ENCODE assay signal across 9 mouse cellular contexts in the genomic region with DNA sequence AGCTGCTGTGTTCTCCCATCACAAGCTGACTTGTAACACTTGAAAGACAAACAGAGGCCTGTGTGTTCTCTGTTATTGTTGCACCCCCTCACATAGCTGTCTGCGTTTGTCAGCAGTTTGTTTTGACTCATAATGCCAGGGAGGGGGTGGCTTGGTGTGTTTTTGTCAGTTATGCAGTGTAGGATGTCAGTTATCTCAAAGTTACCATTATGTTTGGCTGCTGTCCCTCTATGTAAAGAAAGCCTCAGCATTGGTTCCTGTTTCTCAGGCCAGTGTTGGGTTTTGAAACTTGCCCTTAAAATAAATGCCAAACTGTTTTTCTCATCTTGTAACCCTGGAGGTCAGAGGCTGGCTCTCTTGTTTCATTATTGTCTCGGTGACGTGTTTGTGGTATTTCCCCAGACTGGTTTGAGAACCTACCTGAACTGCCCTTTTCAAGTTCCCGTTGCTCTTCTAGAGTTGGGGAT. TPM values are rescaled to one million over a fixed set of nuclear protein-coding genes. Genes with fewer than 3 reads are reported as not detected.
DNase-seq lines count a peak whose midpoint lies in the region; ATAC-seq and TF ChIP-seq lines count a peak whose summit lies in the region.
"Had no signal": no experiment of that assay in that cellular context is flagged by ENCODE, and none has a peak within 500 bp of the region (broad histone marks: within the 10 kb centered on the region; RNA-seq: fewer than 3 reads in every experiment).

No protein-coding gene starts in this region.

- no peak for TF ChIP-seq CTCF in left cerebral cortex, adult 2 months (IDR thresholded peaks at IDR 0.05)
- no peak for TF ChIP-seq CTCF in Patski (IDR thresholded peaks at IDR 0.05)

- peak overlapping the region; percentile 10; the same call in 1 of the 2 replicates for H3K27ac ChIP-seq in left cerebral cortex, adult 2 months
- peak overlapping the region; percentile 72 for H3K27ac ChIP-seq in heart, embryonic 15.5 days
- no peak overlapping the region for H3K27ac ChIP-seq in hindbrain, embryonic 14.5 days
- H3K27ac ChIP-seq: neural tube, embryonic 13.5 days had no signal

- H3K4me1 ChIP-seq in heart, embryonic 15.5 days (replicated peaks) = peaks cover 58% of the 10 kb centered on the region
- peaks cover 51% of the 10 kb centered on the region for H3K4me1 ChIP-seq in megakaryocyte, embryonic 14.5 days
- peaks cover 5% of the 10 kb centered on the region; the same call in 1 of the 2 replicates for H3K4me1 ChIP-seq in hindbrain, embryonic 14.5 days (replicated peaks; ENCODE audit: control insufficient read depth, insufficient read depth, low read length)

- 28% methylated on average over 4 of the region's 4 CpGs for whole genome bisulfite sequencing in heart, embryonic 15.5 days
- 69% methylated on average over 4 of the region's 4 CpGs for WGBS in hindbrain, embryonic 14.5 days

- no peaks in the 10 kb centered on the region for H3K9me3 ChIP-seq in heart, embryonic 15.5 days (replicated peaks)
- no peaks in the 10 kb centered on the region for H3K9me3 ChIP-seq in megakaryocyte, embryonic 14.5 days
- no peaks in the 10 kb centered on the region for H3K9me3 ChIP-seq in hindbrain, embryonic 14.5 days (ENCODE audit: control insufficient read depth, low read length)
- H3K9me3 ChIP-seq: neural tube, embryonic 13.5 days had no signal

- in situ Hi-C loops in Patski (cut with MboI; ENCODE audit: low pct_unique_long_range_greater_than_20kb) = no loop called here

- no peak overlapping the region for H3K4me3 ChIP-seq in left cerebral cortex, adult 2 months
- no peak overlapping the region for H3K4me3 ChIP-seq in heart, embryonic 15.5 days
- peak overlapping the region; percentile 48 for H3K4me3 ChIP-seq in megakaryocyte, embryonic 14.5 days (replicated peaks)
- H3K4me3 ChIP-seq in hindbrain, embryonic 14.5 days (replicated peaks; ENCODE audit: low read length) = no peak overlapping the region
- H3K4me3 ChIP-seq: neural tube, embryonic 13.5 days had no signal

- DNase-seq in left cerebral cortex, adult 2 months (ENCODE audit: extremely low spot score in 1 of 2, low spot score in 2 of 2) = no peak
- no peak for DNase-seq in left cerebral cortex, adult 8-10 months (ENCODE audit: low spot score in 2 of 2)
- peak; percentile 7 for DNase-seq in Patski (ENCODE audit: low read depth, low spot score)
- no peak for DNase-seq in gastrocnemius, adult 18-20 months (ENCODE audit: low spot score)
- DNase-seq in urinary bladder, postnatal 10 days (ENCODE audit: low spot score) = no peak
- DNase-seq in hindbrain, embryonic 14.5 days (ENCODE audit: low spot score) = no peak

- ATAC-seq in Patski = no peak
- no peak; the same call in 1 of the 2 replicates for ATAC-seq in heart, embryonic 15.5 days (replicated peaks; ENCODE audit: insufficient number of reproducible peaks, insufficient read depth, low FRiP score, low read depth)
- no peak for ATAC-seq in hindbrain, embryonic 14.5 days (ENCODE audit: low FRiP score)

- H3K27me3 ChIP-seq in Patski = no peaks in the 10 kb centered on the region
- H3K27me3 ChIP-seq in heart, embryonic 15.5 days = no peaks in the 10 kb centered on the region
- no peaks in the 10 kb centered on the region for H3K27me3 ChIP-seq in megakaryocyte, embryonic 14.5 days (replicated peaks)
- H3K27me3 ChIP-seq in hindbrain, embryonic 14.5 days (ENCODE audit: control insufficient read depth, insufficient read depth, low read length) = no peaks in the 10 kb centered on the region
- H3K27me3 ChIP-seq: neural tube, embryonic 13.5 days had no signal

- peak overlapping the region; percentile 41 for H3K4me2 ChIP-seq in heart, embryonic 15.5 days
- H3K4me2 ChIP-seq in hindbrain, embryonic 14.5 days (replicated peaks) = no peak overlapping the region
- H3K4me2 ChIP-seq: neural tube, embryonic 13.5 days had no signal

- no peaks in the 10 kb centered on the region for H3K36me3 ChIP-seq in heart, embryonic 15.5 days
- peaks cover 5% of the 10 kb centered on the region for H3K36me3 ChIP-seq in megakaryocyte, embryonic 14.5 days (replicated peaks; ENCODE audit: low read length)
- no peaks in the 10 kb centered on the region for H3K36me3 ChIP-seq in hindbrain, embryonic 14.5 days (replicated peaks; ENCODE audit: control insufficient read depth, insufficient read depth)
- H3K36me3 ChIP-seq: neural tube, embryonic 13.5 days had no signal

- CTCF ChIA-PET in Patski (lab: Charles Lee) = interaction anchor here (1.1 to 1.2 kb wide), 2 partner anchors 10 to 29 kb away, joined by 3 read pairs; no protein-coding TSS in a partner anchor

- no peak overlapping the region for H3K9ac ChIP-seq in heart, embryonic 15.5 days
- H3K9ac ChIP-seq in hindbrain, embryonic 14.5 days = no peak overlapping the region
- H3K9ac ChIP-seq: neural tube, embryonic 13.5 days had no signal

- POLR2A ChIA-PET in Patski (lab: Charles Lee) = no interaction called here

- intact Hi-C loops in left cerebral cortex, adult 2 months (cut with DNase I) = no loop called here

RNA-seq across cellular contexts. Expression of a gene that starts 30.0 kb away (rescaled TPM):
- 10 to 100 TPM; 20.3 to 21.9 TPM for total RNA-seq in left cerebral cortex, adult 2 months (2021)
- 10 to 100 TPM; 17.9 to 19.4 (median 19.1) TPM for total RNA-seq in left cerebral cortex, adult 8-10 months (2022)
- 7.4 TPM for polyA plus RNA-seq in Patski (2021)
- 7.9 and 12.5 TPM in 2 replicates for polyA plus RNA-seq in heart, embryonic 15.5 days (2015; fragmentation: Nextera tagmentation; extraction: Ambion mirVana)
- 0.43 and 1.2 TPM in 2 replicates for polyA plus RNA-seq in megakaryocyte, embryonic 14.5 days (2012; ENCODE audit: insufficient read depth, low replicate concordance)
- 10 to 100 TPM; 12.8 to 14.1 TPM for total RNA-seq in gastrocnemius, adult 18-20 months (2021)
- 15.6 and 16.8 TPM in 2 replicates for polyA plus RNA-seq in hindbrain, embryonic 14.5 days (2014; fragmentation: Nextera tagmentation; extraction: Ambion mirVana)
